Mouse (Mus musculus) lung, adult 2 months (tissue): ENCODE data around the gene Sp1. TPM values are rescaled to one million over a fixed set of nuclear protein-coding genes. Genes with fewer than 3 reads are reported as not detected.

Experiments used
- DNase-seq: peaks from one replicate; pipeline ENCODE4 v3.0.0; 2022
- H3K4me1 ChIP-seq: fragments of 200-500 bp; 2 replicates; pipeline ENCODE4 v1.6.1; 2011; ENCODE audit warnings: low read length; ENCODE audit not compliant: control insufficient read depth, insufficient read depth
- H3K4me3 ChIP-seq: fragments of 200-500 bp; replicated peaks from 2 replicates; pipeline ENCODE3; 2011; ENCODE audit warnings: low read depth, mild to moderate bottlenecking, control low read depth, low read length; ENCODE audit errors: extremely low read depth
- CTCF ChIP-seq: fragments of 200-500 bp; IDR thresholded peaks from 2 replicates; pipeline ENCODE4 v1.5.1; 2011; ENCODE audit warnings: mild to moderate bottlenecking, low read length, control low read depth; ENCODE audit not compliant: insufficient read depth
- POLR2A ChIP-seq: fragments of 200-500 bp; IDR thresholded peaks from 2 replicates; pipeline ENCODE4 v1.6.1; 2011; ENCODE audit warnings: low read depth, mild to moderate bottlenecking, control low read depth, low read length, borderline replicate concordance; ENCODE audit errors: extremely low read depth
- WGBS: fragments of 180-500 bp; shearing (Covaris S2); methylation state at CpG from one replicate; pipeline ENCODE4 v1.1.7; 2018; 5-methylcytosine and 5-hydroxymethylcytosine counted together
- polyA plus RNA-seq: library from polyadenylated mRNA; depleted of rRNA; stranded (reverse); fragments of >200 nt; gene quantifications from 2 replicates; pipeline ENCODE4 v1.2.3, GENCODE M21; 2012

Sp1 gene
- polyA plus RNA-seq, 1 experiment = 20.0 TPM

GRCm38 (mm10) chr15:102376453-102377162 lies 29.3 kb upstream of the Sp1 start:
- peak overlapping the region; percentile 59 for H3K4me3 ChIP-seq
- peak; percentile 72 for DNase-seq
- 2% methylated on average over 42 of the region's 43 CpGs for WGBS
- peak; percentile 74; the same call in 1 of the 2 replicates for TF ChIP-seq POLR2A
- no peak for TF ChIP-seq CTCF
- no peaks in the 10 kb centered on the region for H3K4me1 ChIP-seq

DNA sequence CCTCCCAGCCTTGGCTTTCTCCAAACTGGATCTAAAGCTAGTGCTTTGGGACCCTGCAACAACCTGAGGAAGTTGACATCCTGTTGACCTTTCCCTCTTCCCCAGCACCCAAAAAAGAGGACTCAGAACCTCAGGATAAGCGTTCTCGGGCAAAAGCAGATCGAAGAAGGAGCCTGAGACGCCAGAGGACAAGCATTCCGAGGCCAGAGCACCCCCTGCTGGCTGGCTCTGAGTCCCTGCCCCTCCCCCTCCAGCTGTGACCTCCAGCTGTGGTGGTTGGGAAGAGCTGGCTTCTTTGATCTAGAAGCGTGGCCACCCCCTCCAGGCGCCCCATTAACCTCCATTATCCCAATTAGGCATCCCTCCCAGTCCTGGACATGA lies 28.8 kb upstream of the Sp1 start:
- 0% methylated on average over 7 of the region's 7 CpGs for WGBS
- Histone ChIP-seq H3K4me3 (peak overlapping the region; percentile 59), H3K4me1 (no peaks in the 10 kb centered on the region)
- TF ChIP-seq CTCF = peak; percentile 90
- no peak for TF ChIP-seq POLR2A
- peak; percentile 87 for DNase-seq

GRCm38 (mm10) chr15:102377810-102378262 lies 28.1 kb upstream of the Sp1 start:
- DNase-seq = no peak
- no peak overlapping the region for H3K4me3 ChIP-seq
- H3K4me1 ChIP-seq = no peaks in the 10 kb centered on the region
- WGBS = 6% methylated on average over 10 of the region's 10 CpGs
- peak; percentile 35; the same call in 1 of the 2 replicates for TF ChIP-seq POLR2A
- no peak for TF ChIP-seq CTCF

DNA sequence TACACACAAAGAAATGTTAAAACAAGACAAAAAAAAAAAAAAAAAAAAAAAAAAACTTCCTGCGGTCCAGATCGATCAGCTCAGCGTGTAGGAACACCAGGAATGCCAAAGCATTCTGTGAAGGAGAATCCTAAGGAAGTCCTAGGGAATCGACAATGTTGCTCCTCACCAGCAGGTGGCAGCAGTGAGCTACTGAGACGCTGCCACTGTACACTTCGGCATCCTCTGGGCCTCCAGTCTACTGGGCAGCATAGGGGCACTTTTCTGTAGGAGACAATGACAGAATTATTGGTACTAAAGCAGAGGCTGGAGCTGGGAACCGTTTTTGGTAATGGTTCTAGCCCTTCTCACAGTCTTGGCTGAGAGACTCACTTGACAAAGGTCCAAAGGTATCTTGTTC lies 24.4 kb upstream of the Sp1 start:
- DNase-seq = peak; percentile 81
- TF ChIP-seq POLR2A = no peak
- peak; percentile 98 for TF ChIP-seq CTCF
- Histone ChIP-seq H3K4me3 (no peak overlapping the region), H3K4me1 (no peaks in the 10 kb centered on the region)
- 2% methylated on average over 7 of the region's 7 CpGs for WGBS

DNA sequence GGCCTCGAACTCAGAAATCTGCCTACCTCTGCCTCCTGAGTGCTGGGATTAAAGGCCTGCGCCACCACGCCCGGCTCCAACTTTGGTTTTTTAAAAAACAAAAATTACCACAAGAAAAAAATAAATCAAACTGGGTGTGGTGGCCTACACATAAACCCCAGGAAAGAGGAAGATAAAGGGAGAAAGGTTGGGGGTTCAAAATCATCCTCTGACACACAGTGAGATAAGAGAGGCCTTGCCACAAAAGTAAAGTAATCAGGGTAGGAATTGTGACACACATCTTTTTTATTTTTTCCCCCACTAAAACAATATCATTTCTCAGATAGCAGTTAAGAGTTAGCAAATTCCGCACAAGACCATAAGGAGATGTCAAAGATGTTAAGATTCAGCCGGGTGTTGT lies 22.3 kb upstream of the Sp1 start:
- Histone ChIP-seq H3K4me1 (no peaks in the 10 kb centered on the region), H3K4me3 (no peak overlapping the region)
- WGBS = 88% methylated on average over 6 of the region's 6 CpGs
- TF ChIP-seq CTCF = no peak
- no peak for TF ChIP-seq POLR2A
- no peak for DNase-seq

GRCm38 (mm10) chr15:102386640-102387039 lies 19.3 kb upstream of the Sp1 start:
- 39% methylated on average over 9 of the region's 9 CpGs for WGBS
- DNase-seq = no peak
- TF ChIP-seq POLR2A (no peak), CTCF (no peak)
- no peaks in the 10 kb centered on the region for H3K4me1 ChIP-seq
- no peak overlapping the region for H3K4me3 ChIP-seq

- TF ChIP-seq POLR2A (no peak), CTCF (no peak)
- Histone ChIP-seq H3K4me1 (peaks cover 4% of the 10 kb centered on the region; the same call in 1 of the 2 replicates), H3K4me3 (no peak overlapping the region)
- 70% methylated on average over 3 of the region's 3 CpGs for WGBS
- no peak for DNase-seq
These were observed 17.0 kb upstream of the Sp1 start for GRCm38 (mm10) chr15:102388942-102389341.

- no peak for TF ChIP-seq POLR2A
- no peak for TF ChIP-seq CTCF
- H3K4me1 ChIP-seq = peaks cover 7% of the 10 kb centered on the region; the same call in 1 of the 2 replicates
- WGBS = 7% methylated on average over 2 of the region's 2 CpGs
- H3K4me3 ChIP-seq = no peak overlapping the region
- DNase-seq = no peak
These were observed 13.4 kb upstream of the Sp1 start for GRCm38 (mm10) chr15:102392520-102392919.

- TF ChIP-seq CTCF (no peak), POLR2A (no peak)
- Histone ChIP-seq H3K4me3 (no peak overlapping the region), H3K4me1 (peaks cover 8% of the 10 kb centered on the region; the same call in 1 of the 2 replicates)
- DNase-seq = no peak
These were observed 12.3 kb upstream of the Sp1 start for GRCm38 (mm10) chr15:102393584-102394014.

- DNase-seq = no peak
- 43% methylated on average over 3 of the region's 3 CpGs for WGBS
- TF ChIP-seq CTCF (no peak), POLR2A (no peak)
These were observed 10.9 kb upstream of the Sp1 start for GRCm38 (mm10) chr15:102395061-102395460.

More at GRCm38 (mm10) chr15:102395061-102395460, 10.9 kb upstream of the Sp1 start:
- Histone ChIP-seq H3K4me3 (no peak overlapping the region), H3K4me1 (peaks cover 10% of the 10 kb centered on the region; the same call in 1 of the 2 replicates)
